ENCODE assay signal across 8 mouse cellular contexts in the genomic region with DNA sequence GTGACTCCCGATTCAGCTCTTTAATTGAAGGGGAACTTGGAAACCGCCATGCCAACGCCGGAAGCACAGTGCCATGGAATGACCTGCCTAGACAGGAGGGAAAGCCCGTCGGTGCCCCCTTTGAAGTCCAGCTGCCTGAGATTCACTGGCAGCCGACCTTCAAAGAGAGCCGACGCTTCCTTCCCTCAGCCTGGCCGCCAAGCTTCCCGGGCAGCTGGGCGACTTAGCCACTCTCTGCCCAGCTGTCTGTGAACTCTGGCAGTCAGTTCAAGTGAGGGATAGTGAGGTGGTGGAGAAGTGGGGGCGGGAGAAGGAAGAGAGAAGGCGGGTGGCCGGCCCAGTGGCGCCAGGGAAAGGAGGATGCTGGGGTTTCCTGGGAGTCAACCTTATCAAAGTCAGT.
DNase-seq lines count a peak whose midpoint lies in the region; ATAC-seq lines count a peak whose summit lies in the region.

No protein-coding gene starts in this region.

- peak overlapping the region; percentile 61 for H3K9ac ChIP-seq in heart, embryonic 13.5 days

- peak overlapping the region; percentile 68 for H3K4me2 ChIP-seq in heart, embryonic 13.5 days

- peak overlapping the region; percentile 24; the same call in 1 of the 2 replicates for H3K27ac ChIP-seq in heart, embryonic 13.5 days (replicated peaks)

- ATAC-seq in heart, embryonic 13.5 days (ENCODE audit: extremely low read depth, insufficient number of reproducible peaks, low FRiP score, low TSS enrichment), result no peak

- no peaks in the 10 kb centered on the region for H3K36me3 ChIP-seq in heart, embryonic 13.5 days

- H3K9me3 ChIP-seq in heart, embryonic 13.5 days, result no peaks in the 10 kb centered on the region

- DNase-seq in frontal cortex, postnatal 10 days (ENCODE audit: low spot score in 2 of 2), result peak; percentile 12 to 13
- no peak for DNase-seq in frontal cortex, postnatal 36 days (ENCODE audit: low spot score in 2 of 2)
- peak; percentile 32 for DNase-seq in adrenal gland, adult 8-10 months
- peak; percentile 18 to 23 for DNase-seq in lung, adult 18-20 months
- DNase-seq in cerebellum, postnatal 25 days, result no peak
- DNase-seq in thymus, postnatal 0 days (ENCODE audit: low spot score), result no peak
- DNase-seq in yolk sac, embryonic 10.5 days (ENCODE audit: low spot score), result no peak

- peak overlapping the region; percentile 38 for H3K4me3 ChIP-seq in heart, embryonic 13.5 days

- no peaks in the 10 kb centered on the region for H3K27me3 ChIP-seq in heart, embryonic 13.5 days (replicated peaks)

- peaks cover 37% of the 10 kb centered on the region for H3K4me1 ChIP-seq in heart, embryonic 13.5 days

- 25% methylated on average over 16 of the region's 16 CpGs for WGBS in heart, embryonic 13.5 days

Comparison
In these comparisons a context has a peak if more than half of its experiments do, and no peak if none do; other contexts are left out.
1. DNase-seq: peak in frontal cortex, postnatal 10 days (2 of 2), adrenal gland, adult 8-10 months (single experiment) and lung, adult 18-20 months (2 of 2); none in frontal cortex, postnatal 36 days (0 of 2), cerebellum, postnatal 25 days (0 of 2), thymus, postnatal 0 days (single experiment) and yolk sac, embryonic 10.5 days (single experiment).